Mouse (Mus musculus): ENCODE results near the gene Cdk5rap3. TPM values are rescaled to one million over a fixed set of nuclear protein-coding genes. Genes with fewer than 3 reads are reported as not detected.

The Cdk5rap3 gene
- polyA plus RNA-seq, 1 experiment from 2014 or later, result 102 TPM

DNA sequence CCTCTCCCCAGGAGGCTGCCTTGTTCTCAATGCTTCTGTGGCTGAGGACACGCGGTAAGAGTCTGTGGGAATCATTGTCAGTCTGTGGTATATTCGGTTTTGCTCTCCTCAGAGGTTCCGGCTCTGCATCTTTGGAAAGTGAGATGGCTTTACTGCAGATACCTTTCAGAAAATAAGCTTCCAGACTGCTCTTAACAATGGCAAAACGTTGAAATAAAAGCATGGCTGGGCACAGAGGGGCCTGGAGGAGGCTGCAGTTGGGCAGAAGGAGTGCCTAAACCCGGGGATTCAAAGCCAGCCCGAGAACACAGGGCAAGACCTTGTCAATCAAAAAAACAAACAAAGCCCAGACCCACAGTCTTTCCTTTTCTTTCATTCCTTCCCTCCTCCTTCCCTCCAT lies 36.9 kb downstream of the Cdk5rap3 start:
- H3K4me3 ChIP-seq (replicated peaks), result no peak overlapping the region
- H3K9ac ChIP-seq, result 0 out of 2 replicates have a peak overlapping the region, but pooled peaks have one; percentile 25
- no peaks in the 10 kb centered on the region for H3K27me3 ChIP-seq
- WGBS, result 6% methylated on average over 7 of the region's 7 CpGs
- no peaks in the 10 kb centered on the region for H3K9me3 ChIP-seq
- H3K36me3 ChIP-seq (replicated peaks), result no peaks in the 10 kb centered on the region
- ATAC-seq (ENCODE audit: low FRiP score), result no peak
- peak overlapping the region; percentile 100 for H3K27ac ChIP-seq
- H3K4me2 ChIP-seq, result no peak overlapping the region
- peaks cover 56% of the 10 kb centered on the region for H3K4me1 ChIP-seq

DNA sequence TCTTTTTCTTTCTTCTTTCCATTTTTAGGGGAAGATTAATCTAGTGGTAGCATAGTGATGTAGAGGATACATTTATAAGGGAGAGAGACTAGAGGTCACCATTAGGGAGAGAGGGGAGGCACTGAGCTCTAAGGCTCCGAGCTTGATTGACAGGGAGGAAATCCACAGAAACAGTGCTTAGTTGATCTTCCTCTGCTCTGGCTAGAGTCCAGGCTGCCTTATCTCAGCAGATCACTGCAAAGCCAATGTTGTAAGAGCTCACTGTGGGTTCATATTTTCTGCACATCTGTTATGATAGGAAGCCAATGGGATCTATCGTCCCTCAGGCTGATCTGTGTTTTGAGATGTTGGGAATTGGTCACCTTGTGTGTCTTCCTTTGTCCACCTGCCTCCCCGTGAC lies 37.6 kb downstream of the Cdk5rap3 start:
- Histone ChIP-seq H3K4me2 (no peak overlapping the region), H3K9me3 (no peaks in the 10 kb centered on the region), H3K9ac (no peak overlapping the region), H3K27ac (peak overlapping the region; percentile 100), H3K27me3 (no peaks in the 10 kb centered on the region), H3K36me3 (replicated peaks) (no peaks in the 10 kb centered on the region), H3K4me1 (peaks cover 57% of the 10 kb centered on the region), H3K4me3 (replicated peaks) (no peak overlapping the region)
- 21% methylated on average over 3 of the region's 3 CpGs for WGBS
- no peak for ATAC-seq (ENCODE audit: low FRiP score)

DNA sequence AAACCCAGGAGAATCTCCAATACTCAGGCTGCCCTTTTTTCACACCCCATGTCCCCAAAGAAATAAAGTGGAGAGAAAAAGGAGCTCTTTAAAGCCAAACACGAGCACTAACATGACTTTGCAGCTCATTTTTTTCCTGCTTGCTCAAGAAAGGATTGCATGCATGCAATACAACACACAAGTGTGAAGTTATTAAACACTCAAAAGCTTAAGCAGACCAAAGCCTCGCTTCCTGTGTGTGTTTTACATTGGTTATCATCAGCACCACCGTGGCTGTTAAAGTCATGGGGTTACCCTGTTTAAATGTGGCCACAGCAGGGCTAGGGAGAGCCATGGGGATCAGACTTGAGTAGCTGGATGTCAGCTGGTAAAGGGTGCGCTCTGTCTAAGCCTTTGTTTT lies 39.2 kb downstream of the Cdk5rap3 start:
- WGBS, result 36% methylated on average over 4 of the region's 4 CpGs
- H3K9ac ChIP-seq, result peak overlapping the region; percentile 63
- peak overlapping the region; percentile 100 for H3K27ac ChIP-seq
- no peak for ATAC-seq (ENCODE audit: low FRiP score)
- H3K27me3 ChIP-seq, result no peaks in the 10 kb centered on the region
- H3K4me2 ChIP-seq, result peak overlapping the region; percentile 44
- H3K36me3 ChIP-seq (replicated peaks), result no peaks in the 10 kb centered on the region
- no peak overlapping the region for H3K4me3 ChIP-seq (replicated peaks)
- H3K4me1 ChIP-seq, result peaks cover 73% of the 10 kb centered on the region
- H3K9me3 ChIP-seq, result no peaks in the 10 kb centered on the region

DNA sequence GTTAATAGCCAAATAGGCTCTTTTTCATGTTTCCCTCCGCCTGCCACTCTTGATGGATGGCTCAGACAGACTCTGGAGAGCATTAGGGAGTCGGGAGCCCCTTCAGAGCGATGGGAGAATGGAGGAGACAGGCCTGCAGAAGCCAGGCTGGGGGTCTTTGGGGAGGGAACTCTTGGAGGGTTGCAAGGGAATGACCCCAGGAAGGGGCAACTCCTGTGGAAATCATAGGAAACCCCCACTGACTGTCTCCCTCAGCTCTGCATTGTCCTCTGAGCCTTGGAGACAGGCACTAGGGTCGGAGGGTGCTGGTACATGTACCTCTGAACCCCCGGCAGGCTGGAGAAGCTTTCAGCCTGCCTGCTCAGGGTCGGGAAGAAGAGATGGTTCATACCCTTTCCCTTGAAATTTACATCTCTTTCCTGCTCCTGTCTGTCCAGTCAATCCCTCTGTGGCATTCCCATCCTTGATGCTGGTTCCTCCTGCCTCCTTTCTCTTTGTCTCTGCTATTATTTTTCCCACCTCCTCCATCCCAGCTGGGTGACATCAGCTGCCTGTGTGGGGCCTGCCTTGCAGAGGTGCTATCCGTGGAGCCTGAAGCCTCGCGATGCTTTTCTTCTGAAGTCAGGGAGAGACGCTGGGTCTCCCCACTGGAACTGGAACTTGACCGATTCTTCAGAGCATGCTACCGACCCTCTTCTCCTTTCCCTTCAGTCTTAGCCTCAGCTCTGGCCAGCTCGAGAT lies 39.8 kb downstream of the Cdk5rap3 start:
- peak; percentile 73 for ATAC-seq (ENCODE audit: low FRiP score)
- H3K4me3 ChIP-seq (replicated peaks), result peak overlapping the region; percentile 23
- H3K9me3 ChIP-seq, result no peaks in the 10 kb centered on the region
- H3K9ac ChIP-seq, result peak overlapping the region; percentile 63
- peaks cover 78% of the 10 kb centered on the region for H3K4me1 ChIP-seq
- peak overlapping the region; percentile 100 for H3K27ac ChIP-seq
- peak overlapping the region; percentile 44 for H3K4me2 ChIP-seq
- H3K27me3 ChIP-seq, result no peaks in the 10 kb centered on the region
- no peaks in the 10 kb centered on the region for H3K36me3 ChIP-seq (replicated peaks)
- 1% methylated on average over 13 of the region's 13 CpGs for WGBS

DNA sequence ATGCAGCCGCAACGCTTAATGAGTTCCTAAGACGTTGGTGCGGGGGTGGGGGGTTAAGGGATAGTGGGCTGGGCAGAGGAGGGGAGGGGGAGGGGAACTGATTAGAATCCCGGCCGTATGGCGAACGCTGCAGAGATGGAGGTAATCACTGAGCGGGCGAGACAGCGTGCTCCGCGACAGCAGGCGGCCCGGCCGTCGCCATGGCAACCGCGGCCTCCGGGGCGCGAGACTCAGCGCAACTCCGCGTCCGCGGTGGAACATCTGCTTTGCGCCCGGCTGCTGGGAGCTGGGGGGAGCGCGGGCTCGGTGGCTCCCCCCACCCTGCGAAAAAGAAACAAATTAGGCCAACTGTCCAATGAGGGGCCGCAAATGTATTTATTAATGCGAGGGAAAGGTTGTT lies 40.6 kb downstream of the Cdk5rap3 start:
- H3K4me1 ChIP-seq, result peaks cover 80% of the 10 kb centered on the region
- WGBS, result under 1% methylated on average over 35 of the region's 35 CpGs
- peak overlapping the region; percentile 56; the same call in 1 of the 2 replicates for H3K9ac ChIP-seq
- H3K27me3 ChIP-seq, result no peaks in the 10 kb centered on the region
- peak overlapping the region; percentile 23 for H3K4me3 ChIP-seq (replicated peaks)
- H3K27ac ChIP-seq, result peak overlapping the region; percentile 100
- H3K4me2 ChIP-seq, result peak overlapping the region; percentile 44
- no peaks in the 10 kb centered on the region for H3K9me3 ChIP-seq
- ATAC-seq (ENCODE audit: low FRiP score), result peak; percentile 92
- no peaks in the 10 kb centered on the region for H3K36me3 ChIP-seq (replicated peaks)

DNA sequence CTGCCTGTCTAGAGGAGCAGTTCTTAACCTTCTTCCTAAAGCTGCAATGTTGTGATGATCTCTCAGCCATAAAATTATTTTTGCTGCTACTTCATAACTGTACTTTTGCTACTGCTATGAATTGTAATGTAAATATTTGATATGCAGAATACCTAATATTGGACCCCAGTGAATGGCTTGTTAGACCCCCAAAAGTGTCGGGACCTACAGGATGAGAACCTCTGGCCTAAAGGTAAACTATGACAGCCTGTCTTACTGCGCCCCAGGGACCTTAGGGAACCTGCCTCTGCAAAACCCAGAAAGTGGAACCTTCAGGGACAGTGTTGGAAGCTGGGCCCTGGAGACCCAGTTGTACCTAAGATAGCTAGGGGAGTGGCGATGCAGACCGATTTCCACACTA lies 41.0 kb downstream of the Cdk5rap3 start:
- Histone ChIP-seq H3K36me3 (replicated peaks) (no peaks in the 10 kb centered on the region), H3K4me1 (peaks cover 80% of the 10 kb centered on the region), H3K9ac (peak overlapping the region; percentile 62; the same call in 1 of the 2 replicates), H3K27ac (peak overlapping the region; percentile 100), H3K27me3 (no peaks in the 10 kb centered on the region), H3K4me2 (peak overlapping the region; percentile 44), H3K9me3 (no peaks in the 10 kb centered on the region), H3K4me3 (replicated peaks) (peak overlapping the region; percentile 10)
- 2% methylated on average over 4 of the region's 4 CpGs for WGBS
- ATAC-seq (ENCODE audit: low FRiP score), result no peak

DNA sequence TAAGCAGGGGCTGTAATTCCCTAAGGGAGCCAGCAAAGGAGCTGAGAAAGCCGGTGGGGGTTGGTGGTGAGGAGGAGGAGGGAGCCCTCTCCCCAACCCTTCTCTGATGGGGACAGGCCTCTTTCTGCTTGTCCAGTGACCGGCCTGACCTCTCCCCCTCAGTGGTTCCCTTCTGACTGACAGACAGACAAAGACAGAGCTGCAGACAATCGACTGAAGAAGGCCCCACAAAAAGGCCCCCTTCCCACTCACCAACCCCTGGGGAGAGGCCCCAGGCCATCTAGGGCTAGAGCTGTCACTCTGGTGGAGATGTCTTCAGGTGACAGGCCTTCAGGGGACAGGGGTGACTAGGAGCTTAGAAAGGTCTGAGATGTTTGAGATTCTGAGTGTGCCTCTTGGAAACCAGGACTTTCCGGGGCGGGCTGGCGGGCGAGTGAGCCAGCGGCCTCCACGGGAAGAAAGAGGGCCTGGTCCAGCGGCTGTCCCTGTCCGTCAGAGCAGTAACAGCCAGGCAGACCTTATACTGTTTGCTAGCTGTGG lies 42.6 kb downstream of the Cdk5rap3 start:
- peaks cover 72% of the 10 kb centered on the region for H3K4me1 ChIP-seq
- H3K36me3 ChIP-seq (replicated peaks), result no peaks in the 10 kb centered on the region
- ATAC-seq (ENCODE audit: low FRiP score), result no peak
- no peak overlapping the region for H3K4me3 ChIP-seq (replicated peaks)
- WGBS, result 4% methylated on average over 11 of the region's 11 CpGs
- peak overlapping the region; percentile 62 for H3K9ac ChIP-seq
- H3K27ac ChIP-seq, result peak overlapping the region; percentile 100
- H3K9me3 ChIP-seq, result no peaks in the 10 kb centered on the region
- H3K4me2 ChIP-seq, result peak overlapping the region; percentile 46
- no peaks in the 10 kb centered on the region for H3K27me3 ChIP-seq

DNA sequence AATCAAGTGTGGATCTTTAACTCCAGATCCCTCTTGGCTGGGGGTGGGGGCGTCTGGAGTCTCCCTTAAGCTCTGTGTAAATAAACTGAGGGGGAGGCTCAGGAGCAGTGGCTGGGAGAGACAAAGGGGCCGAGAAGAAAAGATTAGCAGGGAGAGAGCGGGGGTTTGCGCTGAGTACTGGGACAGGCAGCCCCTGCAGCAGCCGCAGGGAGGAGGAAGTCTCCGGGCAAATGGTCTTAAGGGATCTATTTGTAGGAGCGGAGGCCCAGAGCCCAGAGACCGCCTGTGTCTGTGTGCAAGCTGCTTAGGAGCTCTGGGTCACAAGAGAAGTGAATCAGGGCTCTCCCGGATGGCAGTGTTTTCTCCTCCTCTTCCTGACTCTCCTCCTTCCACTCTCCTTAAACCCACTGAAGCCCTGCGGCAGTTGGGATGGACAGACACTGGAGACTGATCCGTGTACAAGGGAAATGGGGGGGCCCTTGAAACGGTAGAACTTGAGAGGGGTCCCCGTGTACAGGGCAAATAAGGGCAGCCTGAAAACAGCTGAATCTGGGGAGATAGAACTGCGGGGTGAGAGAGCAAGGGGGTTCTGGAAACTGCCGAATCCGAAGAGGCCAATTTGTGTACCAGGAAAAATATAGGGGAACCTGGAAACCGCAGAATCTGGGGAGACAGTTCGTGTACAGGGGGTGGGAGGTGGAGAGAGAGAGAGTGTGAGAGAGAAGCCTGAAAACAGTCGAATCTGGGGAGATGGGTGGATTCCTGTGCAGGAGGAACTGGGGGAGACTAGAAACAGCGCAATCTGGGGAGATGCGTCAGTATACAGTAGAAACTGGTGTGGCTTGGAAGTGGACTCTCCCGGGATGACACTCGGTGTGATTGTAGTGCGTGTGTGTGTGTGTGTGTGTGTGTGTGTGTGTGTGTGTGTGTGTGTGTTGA lies 43.6 kb downstream of the Cdk5rap3 start:
- Histone ChIP-seq H3K27me3 (no peaks in the 10 kb centered on the region), H3K36me3 (replicated peaks) (no peaks in the 10 kb centered on the region), H3K27ac (peak overlapping the region; percentile 100), H3K9me3 (no peaks in the 10 kb centered on the region), H3K4me2 (peak overlapping the region; percentile 46), H3K4me3 (replicated peaks) (peak overlapping the region; percentile 14), H3K4me1 (peaks cover 62% of the 10 kb centered on the region), H3K9ac (peak overlapping the region; percentile 62)
- WGBS, result 2% methylated on average over 24 of the region's 24 CpGs
- peak; percentile 17 for ATAC-seq (ENCODE audit: low FRiP score)

DNA sequence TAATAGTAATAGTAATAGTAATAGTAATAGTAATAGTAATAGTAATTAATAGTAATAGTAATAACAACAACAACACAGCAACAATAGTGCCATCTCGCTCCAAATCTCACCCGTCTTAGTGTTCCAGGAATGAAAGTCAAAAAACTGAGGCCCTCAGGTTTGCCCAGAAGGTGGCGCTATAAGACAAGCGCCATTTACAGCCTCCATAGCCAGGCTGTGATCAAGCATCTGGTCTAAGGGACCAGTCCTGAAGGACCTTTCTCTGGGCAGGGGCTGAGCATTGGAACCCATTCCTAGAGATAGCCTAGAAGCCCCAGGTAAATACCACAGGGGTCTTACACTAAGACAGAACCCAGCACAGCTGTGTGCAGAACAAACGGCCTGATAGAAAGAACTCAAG lies 49.1 kb downstream of the Cdk5rap3 start:
- 10% methylated on average over 5 of the region's 5 CpGs for WGBS
- peaks cover 8% of the 10 kb centered on the region; the same call in 1 of the 2 replicates for H3K27me3 ChIP-seq
- no peak overlapping the region for H3K4me2 ChIP-seq
- H3K9ac ChIP-seq, result 0 out of 2 replicates have a peak overlapping the region, but pooled peaks have one; percentile 33
- H3K27ac ChIP-seq, result no peak overlapping the region
- H3K4me3 ChIP-seq (replicated peaks), result no peak overlapping the region
- peaks cover 38% of the 10 kb centered on the region for H3K4me1 ChIP-seq
- no peaks in the 10 kb centered on the region for H3K9me3 ChIP-seq
- no peaks in the 10 kb centered on the region for H3K36me3 ChIP-seq (replicated peaks)
- peak; percentile 58 for ATAC-seq (ENCODE audit: low FRiP score)

DNA sequence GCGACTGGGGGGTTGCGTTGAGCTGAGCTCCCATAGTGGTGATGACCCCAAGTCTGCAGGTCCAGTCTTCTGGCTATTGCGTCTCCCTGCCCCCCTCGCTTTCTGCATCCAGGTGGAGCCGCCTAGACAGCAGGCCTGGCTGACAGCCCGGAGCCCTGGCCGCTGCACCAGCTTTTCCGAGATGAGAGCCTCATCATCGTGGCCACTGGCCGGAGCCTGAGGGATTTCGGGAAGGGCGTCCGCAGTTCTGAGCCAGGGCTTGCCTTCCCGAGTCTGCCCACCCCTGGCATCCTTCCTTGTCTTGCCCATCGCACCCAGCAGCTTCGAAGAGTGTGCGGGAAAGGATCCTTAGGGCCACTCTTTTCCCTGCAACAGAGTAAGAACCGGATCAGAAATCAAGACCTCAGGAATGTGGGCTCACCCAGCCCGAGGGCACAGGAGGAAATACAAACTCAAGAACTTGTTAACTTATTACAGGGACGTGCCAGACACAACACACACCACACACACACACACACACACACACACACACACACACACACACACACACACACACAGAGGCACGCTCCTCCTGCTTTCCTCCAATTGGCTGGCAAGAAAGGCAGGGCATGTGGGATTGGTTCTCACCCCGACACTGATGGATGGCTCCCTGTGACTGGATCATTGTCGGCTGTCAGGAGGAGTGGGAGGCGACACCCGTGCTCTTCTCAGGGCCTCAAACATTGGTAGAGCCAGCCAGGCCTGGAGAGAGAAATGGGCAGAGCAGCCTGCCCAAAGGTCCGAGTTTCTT lies 52.9 kb downstream of the Cdk5rap3 start:
- peaks cover 13% of the 10 kb centered on the region; the same call in 1 of the 2 replicates for H3K27me3 ChIP-seq
- peak; percentile 65 for ATAC-seq (ENCODE audit: low FRiP score)
- peak overlapping the region; percentile 21; the same call in 1 of the 2 replicates for H3K9ac ChIP-seq
- peaks cover 44% of the 10 kb centered on the region for H3K4me1 ChIP-seq
- H3K9me3 ChIP-seq, result no peaks in the 10 kb centered on the region
- H3K27ac ChIP-seq, result 0 out of 2 replicates have a peak overlapping the region, but pooled peaks have one; percentile 26
- WGBS, result 17% methylated on average over 26 of the region's 26 CpGs
- H3K36me3 ChIP-seq (replicated peaks), result no peaks in the 10 kb centered on the region
- no peak overlapping the region for H3K4me3 ChIP-seq (replicated peaks)
- peak overlapping the region; percentile 35 for H3K4me2 ChIP-seq

DNA sequence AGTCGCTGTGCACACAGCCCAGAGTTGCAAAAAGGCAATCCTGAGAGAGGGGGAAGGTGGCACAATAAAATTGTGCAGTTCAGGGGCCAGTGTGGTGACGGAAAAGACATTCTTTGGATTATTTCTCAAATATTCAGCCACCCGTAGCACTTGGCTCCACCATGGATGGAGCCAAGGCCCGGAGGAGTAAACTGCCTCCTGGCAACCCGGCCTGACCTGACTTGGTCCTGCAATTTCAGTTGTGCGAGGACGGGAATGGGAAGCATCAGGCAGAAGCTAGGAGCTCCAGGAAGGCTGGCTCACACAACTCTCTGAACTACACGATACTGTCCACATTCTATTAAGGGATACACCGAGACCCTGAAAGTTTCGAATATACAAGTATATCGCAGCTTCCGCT lies 53.8 kb downstream of the Cdk5rap3 start:
- Histone ChIP-seq H3K27me3 (peaks cover 13% of the 10 kb centered on the region; the same call in 1 of the 2 replicates), H3K4me2 (peak overlapping the region; percentile 81), H3K9ac (no peak overlapping the region), H3K9me3 (no peaks in the 10 kb centered on the region), H3K27ac (no peak overlapping the region), H3K4me3 (replicated peaks) (no peak overlapping the region), H3K36me3 (replicated peaks) (no peaks in the 10 kb centered on the region), H3K4me1 (peaks cover 42% of the 10 kb centered on the region)
- 58% methylated on average over 12 of the region's 12 CpGs for WGBS
- no peak for ATAC-seq (ENCODE audit: low FRiP score)

All from forebrain, embryonic 12.5 days (tissue).